Mouse (Mus musculus): ENCODE measurements at regions not wholly inside any gene's neighbourhood (a gene's known extent, or its start where the extent isn't known, plus 50 kb on each side); places are given as distances from the start of the nearest gene placed in this dataset.
"Not testable (repeated sequence)": the region's sequence is repeated elsewhere in the genome, so short reads cannot be mapped to it uniquely, and the experiment has no call there.

- no peak for DNase-seq (ENCODE audit: low spot score)
- WGBS: 58% methylated on average over 6 of the region's 6 CpGs
These were observed 273.2 kb upstream of the Pfkp start for GRCm38 (mm10) chr13:6921691-6922356.

GRCm38 (mm10) chr13:6906000-6906399 is 257.4 kb upstream of the Pfkp start:
- no peak overlapping the region for H3K27ac ChIP-seq
- no peak overlapping the region for H3K4me2 ChIP-seq (replicated peaks)
- H3K4me3 ChIP-seq (replicated peaks; ENCODE audit: low read length): no peak overlapping the region
- ATAC-seq (ENCODE audit: low FRiP score) (no peak), DNase-seq (ENCODE audit: low spot score) (no peak)
- no peaks in the 10 kb centered on the region for H3K9me3 ChIP-seq (ENCODE audit: control insufficient read depth, low read length)
- no peaks in the 10 kb centered on the region for H3K4me1 ChIP-seq (replicated peaks; ENCODE audit: control insufficient read depth, insufficient read depth, low read length)
- no peak overlapping the region for H3K9ac ChIP-seq
- no peaks in the 10 kb centered on the region for H3K27me3 ChIP-seq (ENCODE audit: control insufficient read depth, insufficient read depth, low read length)
- no peaks in the 10 kb centered on the region for H3K36me3 ChIP-seq (replicated peaks; ENCODE audit: control insufficient read depth, insufficient read depth)

More at GRCm38 (mm10) chr13:6921691-6922356, 273.2 kb upstream of the Pfkp start:
- no peaks in the 10 kb centered on the region for H3K27me3 ChIP-seq (ENCODE audit: control insufficient read depth, insufficient read depth, low read length)
- H3K4me2 ChIP-seq (replicated peaks): no peak overlapping the region
- H3K36me3 ChIP-seq (replicated peaks; ENCODE audit: control insufficient read depth, insufficient read depth): no peaks in the 10 kb centered on the region
- no peak for ATAC-seq (ENCODE audit: low FRiP score)
- no peak overlapping the region for H3K27ac ChIP-seq
- H3K9ac ChIP-seq: no peak overlapping the region
- no peaks in the 10 kb centered on the region for H3K4me1 ChIP-seq (replicated peaks; ENCODE audit: control insufficient read depth, insufficient read depth, low read length)
- H3K9me3 ChIP-seq (ENCODE audit: control insufficient read depth, low read length): no peaks in the 10 kb centered on the region
- H3K4me3 ChIP-seq (replicated peaks; ENCODE audit: low read length): no peak overlapping the region

GRCm38 (mm10) chr13:6901682-6902081 is 253.1 kb upstream of the Pfkp start:
- no peak for ATAC-seq (ENCODE audit: low FRiP score)
- Histone ChIP-seq H3K4me3 (replicated peaks; ENCODE audit: low read length) (no peak overlapping the region), H3K4me2 (replicated peaks) (no peak overlapping the region), H3K4me1 (replicated peaks; ENCODE audit: control insufficient read depth, insufficient read depth, low read length) (no peaks in the 10 kb centered on the region), H3K9ac (no peak overlapping the region), H3K9me3 (ENCODE audit: control insufficient read depth, low read length) (no peaks in the 10 kb centered on the region), H3K36me3 (replicated peaks; ENCODE audit: control insufficient read depth, insufficient read depth) (no peaks in the 10 kb centered on the region), H3K27me3 (ENCODE audit: control insufficient read depth, insufficient read depth, low read length) (no peaks in the 10 kb centered on the region), H3K27ac (no peak overlapping the region)
- DNase-seq (ENCODE audit: low spot score): no peak
- WGBS: 55% methylated on average over 2 of the region's 2 CpGs

- no peak overlapping the region for H3K27ac ChIP-seq
- no peak overlapping the region for H3K4me3 ChIP-seq (replicated peaks; ENCODE audit: low read length)
- H3K4me1 ChIP-seq (replicated peaks; ENCODE audit: control insufficient read depth, insufficient read depth, low read length): no peaks in the 10 kb centered on the region
- WGBS: 73% methylated on average over 1 of the region's 1 CpGs
- no peaks in the 10 kb centered on the region for H3K9me3 ChIP-seq (ENCODE audit: control insufficient read depth, low read length)
- no peak overlapping the region for H3K9ac ChIP-seq
- H3K36me3 ChIP-seq (replicated peaks; ENCODE audit: control insufficient read depth, insufficient read depth): no peaks in the 10 kb centered on the region
- ATAC-seq (ENCODE audit: low FRiP score) (0 out of 2 replicates have a peak, but pooled peaks have one; percentile 51), DNase-seq (ENCODE audit: low spot score) (no peak)
- H3K27me3 ChIP-seq (ENCODE audit: control insufficient read depth, insufficient read depth, low read length): no peaks in the 10 kb centered on the region
- no peak overlapping the region for H3K4me2 ChIP-seq (replicated peaks)
These were observed 249.1 kb upstream of the Pfkp start for GRCm38 (mm10) chr13:6897666-6898065.

GRCm38 (mm10) chr13:6891458-6892076 is 243.0 kb upstream of the Pfkp start:
- ATAC-seq (ENCODE audit: low FRiP score) (peak; percentile 48; the same call in 1 of the 2 replicates), DNase-seq (ENCODE audit: low spot score) (no peak)
- no peak overlapping the region for H3K4me3 ChIP-seq (replicated peaks; ENCODE audit: low read length)
- no peaks in the 10 kb centered on the region for H3K27me3 ChIP-seq (ENCODE audit: control insufficient read depth, insufficient read depth, low read length)
- H3K9me3 ChIP-seq (ENCODE audit: control insufficient read depth, low read length): no peaks in the 10 kb centered on the region
- WGBS: 23% methylated on average over 5 of the region's 5 CpGs
- no peak overlapping the region; the same call in 1 of the 2 replicates for H3K27ac ChIP-seq
- 0 out of 2 replicates have a peak, but pooled peaks cover 4% of the 10 kb centered on the region for H3K4me1 ChIP-seq (replicated peaks; ENCODE audit: control insufficient read depth, insufficient read depth, low read length)
- H3K4me2 ChIP-seq (replicated peaks): no peak overlapping the region
- no peaks in the 10 kb centered on the region for H3K36me3 ChIP-seq (replicated peaks; ENCODE audit: control insufficient read depth, insufficient read depth)
- H3K9ac ChIP-seq: no peak overlapping the region

- not testable (repeated sequence) for H3K27me3 ChIP-seq (ENCODE audit: control insufficient read depth, insufficient read depth, low read length); H3K4me1 ChIP-seq (replicated peaks; ENCODE audit: control insufficient read depth, insufficient read depth, low read length); H3K4me3 ChIP-seq (replicated peaks; ENCODE audit: low read length); H3K27ac ChIP-seq; H3K9me3 ChIP-seq (ENCODE audit: control insufficient read depth, low read length); DNase-seq (ENCODE audit: low spot score); H3K36me3 ChIP-seq (replicated peaks; ENCODE audit: control insufficient read depth, insufficient read depth); H3K4me2 ChIP-seq (replicated peaks); ATAC-seq (ENCODE audit: low FRiP score); H3K9ac ChIP-seq
- 86% methylated on average over 9 of the region's 9 CpGs for WGBS
These were observed 240.9 kb upstream of the Pfkp start for GRCm38 (mm10) chr13:6889446-6889845.

- H3K4me1 ChIP-seq (replicated peaks; ENCODE audit: control insufficient read depth, insufficient read depth, low read length): 0 out of 2 replicates have a peak, but pooled peaks cover 4% of the 10 kb centered on the region
- H3K4me2 ChIP-seq (replicated peaks): no peak overlapping the region
- 79% methylated on average over 1 of the region's 1 CpGs for WGBS
These were observed 239.8 kb upstream of the Pfkp start for GRCm38 (mm10) chr13:6888381-6888780.

GRCm38 (mm10) chr13:6877018-6877901 is 228.7 kb upstream of the Pfkp start:
- DNase-seq (ENCODE audit: low spot score) (no peak), ATAC-seq (ENCODE audit: low FRiP score) (no peak)
- Histone ChIP-seq H3K9ac (no peak overlapping the region), H3K27ac (no peak overlapping the region), H3K36me3 (replicated peaks; ENCODE audit: control insufficient read depth, insufficient read depth) (no peaks in the 10 kb centered on the region), H3K4me2 (replicated peaks) (no peak overlapping the region), H3K4me3 (replicated peaks; ENCODE audit: low read length) (no peak overlapping the region), H3K4me1 (replicated peaks; ENCODE audit: control insufficient read depth, insufficient read depth, low read length) (no peaks in the 10 kb centered on the region), H3K9me3 (ENCODE audit: control insufficient read depth, low read length) (no peaks in the 10 kb centered on the region), H3K27me3 (ENCODE audit: control insufficient read depth, insufficient read depth, low read length) (no peaks in the 10 kb centered on the region)
- WGBS: 97% methylated on average over 5 of the region's 5 CpGs

More at GRCm38 (mm10) chr13:6888381-6888780, 239.8 kb upstream of the Pfkp start:
- Histone ChIP-seq H3K27me3 (ENCODE audit: control insufficient read depth, insufficient read depth, low read length) (no peaks in the 10 kb centered on the region), H3K9me3 (ENCODE audit: control insufficient read depth, low read length) (no peaks in the 10 kb centered on the region), H3K4me3 (replicated peaks; ENCODE audit: low read length) (no peak overlapping the region), H3K9ac (no peak overlapping the region), H3K36me3 (replicated peaks; ENCODE audit: control insufficient read depth, insufficient read depth) (no peaks in the 10 kb centered on the region), H3K27ac (no peak overlapping the region)
- no peak for ATAC-seq (ENCODE audit: low FRiP score)
- DNase-seq (ENCODE audit: low spot score): no peak

- H3K27me3 ChIP-seq (ENCODE audit: control insufficient read depth, insufficient read depth, low read length): no peaks in the 10 kb centered on the region
- no peak for ATAC-seq (ENCODE audit: low FRiP score)
- no peaks in the 10 kb centered on the region for H3K4me1 ChIP-seq (replicated peaks; ENCODE audit: control insufficient read depth, insufficient read depth, low read length)
- WGBS: 85% methylated on average over 1 of the region's 1 CpGs
- H3K27ac ChIP-seq: no peak overlapping the region
- H3K4me2 ChIP-seq (replicated peaks): no peak overlapping the region
- H3K36me3 ChIP-seq (replicated peaks; ENCODE audit: control insufficient read depth, insufficient read depth): no peaks in the 10 kb centered on the region
- H3K9ac ChIP-seq: no peak overlapping the region
- DNase-seq (ENCODE audit: low spot score): no peak
- no peak overlapping the region for H3K4me3 ChIP-seq (replicated peaks; ENCODE audit: low read length)
- no peaks in the 10 kb centered on the region for H3K9me3 ChIP-seq (ENCODE audit: control insufficient read depth, low read length)
These were observed 213.6 kb upstream of the Pfkp start for GRCm38 (mm10) chr13:6862186-6862585.
